Mouse (Mus musculus): ENCODE measurements at regions not wholly inside any gene's neighbourhood (a gene's known extent, or its start where the extent isn't known, plus 50 kb on each side); places are given as distances from the start of the nearest gene placed in this dataset.

GRCm38 (mm10) chr9:111869801-111870382 lies 179.7 kb upstream of the Stac start:
- no peak for ATAC-seq (ENCODE audit: insufficient number of reproducible peaks, low FRiP score, low TSS enrichment, low read depth)
- no peak for DNase-seq (ENCODE audit: low spot score)
- Histone ChIP-seq H3K9ac (ENCODE audit: low read length) (no peak overlapping the region), H3K36me3 (ENCODE audit: control insufficient read depth, insufficient read depth, low read length) (no peaks in the 10 kb centered on the region), H3K4me3 (ENCODE audit: low read depth, low read length) (no peak overlapping the region), H3K4me2 (ENCODE audit: low read depth, severe bottlenecking) (no peak overlapping the region), H3K27ac (replicated peaks; ENCODE audit: low read depth, low read length) (no peak overlapping the region), H3K9me3 (ENCODE audit: control insufficient read depth, low read length) (no peaks in the 10 kb centered on the region), H3K27me3 (ENCODE audit: control insufficient read depth, insufficient read depth, low read length) (no peaks in the 10 kb centered on the region), H3K4me1 (ENCODE audit: control insufficient read depth, insufficient read depth, low read length) (no peaks in the 10 kb centered on the region)
- 82% methylated on average over 4 of the region's 4 CpGs for WGBS

- no peaks in the 10 kb centered on the region for H3K9me3 ChIP-seq (ENCODE audit: control insufficient read depth, low read length)
- ATAC-seq (ENCODE audit: insufficient number of reproducible peaks, low FRiP score, low TSS enrichment, low read depth) (no peak), DNase-seq (ENCODE audit: low spot score) (no peak)
- WGBS = 55% methylated on average over 2 of the region's 2 CpGs
- H3K27me3 ChIP-seq (ENCODE audit: control insufficient read depth, insufficient read depth, low read length) = no peaks in the 10 kb centered on the region
- no peak overlapping the region for H3K27ac ChIP-seq (replicated peaks; ENCODE audit: low read depth, low read length)
- H3K36me3 ChIP-seq (ENCODE audit: control insufficient read depth, insufficient read depth, low read length) = no peaks in the 10 kb centered on the region
- no peak overlapping the region for H3K4me3 ChIP-seq (ENCODE audit: low read depth, low read length)
- H3K9ac ChIP-seq (ENCODE audit: low read length) = no peak overlapping the region
- H3K4me2 ChIP-seq (ENCODE audit: low read depth, severe bottlenecking) = no peak overlapping the region
- H3K4me1 ChIP-seq (ENCODE audit: control insufficient read depth, insufficient read depth, low read length) = no peaks in the 10 kb centered on the region
These were observed 167.9 kb upstream of the Stac start for GRCm38 (mm10) chr9:111858051-111858450.

DNA sequence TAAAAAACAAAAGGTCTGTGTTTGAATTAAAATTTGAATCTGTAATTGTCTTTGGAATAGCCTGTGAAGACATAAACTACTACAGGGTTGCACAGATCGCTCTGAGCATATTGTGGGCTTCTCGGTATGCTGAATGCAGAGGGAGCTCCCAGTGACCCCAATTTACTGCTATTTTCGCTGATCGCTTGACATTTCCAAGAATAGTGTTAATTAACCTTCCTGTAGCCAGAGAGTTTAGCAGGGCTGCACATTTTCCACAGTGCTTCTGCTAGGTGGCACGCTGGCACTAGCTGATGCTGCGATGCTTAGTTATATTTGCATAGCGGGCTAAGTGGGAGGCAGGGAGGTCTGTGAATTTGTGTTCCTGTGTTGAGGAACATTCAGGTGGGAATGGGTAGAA lies 164.8 kb upstream of the Stac start:
- DNase-seq (ENCODE audit: low spot score) = no peak
- H3K4me2 ChIP-seq (ENCODE audit: low read depth, severe bottlenecking) = no peak overlapping the region
- no peak for ATAC-seq (ENCODE audit: insufficient number of reproducible peaks, low FRiP score, low TSS enrichment, low read depth)

GRCm38 (mm10) chr9:111846366-111846765 lies 156.2 kb upstream of the Stac start:
- no peaks in the 10 kb centered on the region for H3K9me3 ChIP-seq (ENCODE audit: control insufficient read depth, low read length)
- H3K9ac ChIP-seq (ENCODE audit: low read length) = no peak overlapping the region
- no peaks in the 10 kb centered on the region for H3K4me1 ChIP-seq (ENCODE audit: control insufficient read depth, insufficient read depth, low read length)
- H3K27ac ChIP-seq (replicated peaks; ENCODE audit: low read depth, low read length) = no peak overlapping the region
- no peak for DNase-seq (ENCODE audit: low spot score)
- no peak overlapping the region for H3K4me2 ChIP-seq (ENCODE audit: low read depth, severe bottlenecking)
- ATAC-seq (ENCODE audit: insufficient number of reproducible peaks, low FRiP score, low TSS enrichment, low read depth) = no peak
- no peak overlapping the region for H3K4me3 ChIP-seq (ENCODE audit: low read depth, low read length)
- H3K27me3 ChIP-seq (ENCODE audit: control insufficient read depth, insufficient read depth, low read length) = no peaks in the 10 kb centered on the region
- 94% methylated on average over 10 of the region's 10 CpGs for WGBS
- no peaks in the 10 kb centered on the region for H3K36me3 ChIP-seq (ENCODE audit: control insufficient read depth, insufficient read depth, low read length)

More for the DNA sequence above, 164.8 kb upstream of the Stac start:
- no peaks in the 10 kb centered on the region for H3K4me1 ChIP-seq (ENCODE audit: control insufficient read depth, insufficient read depth, low read length)
- H3K9me3 ChIP-seq (ENCODE audit: control insufficient read depth, low read length) = no peaks in the 10 kb centered on the region
- no peak overlapping the region for H3K27ac ChIP-seq (replicated peaks; ENCODE audit: low read depth, low read length)
- H3K9ac ChIP-seq (ENCODE audit: low read length) = no peak overlapping the region
- H3K36me3 ChIP-seq (ENCODE audit: control insufficient read depth, insufficient read depth, low read length) = no peaks in the 10 kb centered on the region
- H3K4me3 ChIP-seq (ENCODE audit: low read depth, low read length) = no peak overlapping the region
- no peaks in the 10 kb centered on the region for H3K27me3 ChIP-seq (ENCODE audit: control insufficient read depth, insufficient read depth, low read length)
- 87% methylated on average over 7 of the region's 7 CpGs for WGBS

DNA sequence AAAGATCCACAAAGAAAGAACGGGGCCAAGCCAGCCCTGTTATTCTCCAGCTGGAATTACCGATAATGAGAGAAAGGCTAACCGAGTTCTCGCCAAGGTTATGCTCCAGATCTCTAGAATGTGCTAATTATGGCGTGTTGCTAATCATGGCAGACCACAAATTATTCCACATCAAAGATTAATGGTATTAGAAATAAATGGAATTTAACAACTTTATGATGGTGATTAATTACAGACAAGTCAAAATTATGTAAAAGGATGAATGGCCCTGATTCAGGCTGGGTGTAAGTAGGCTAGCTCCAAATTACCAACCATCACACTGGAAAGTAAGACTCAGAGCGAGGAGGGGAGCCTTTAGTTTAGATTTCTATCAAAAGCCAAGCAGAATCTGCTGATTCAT lies 151.0 kb upstream of the Stac start:
- H3K9me3 ChIP-seq (ENCODE audit: control insufficient read depth, low read length) = no peaks in the 10 kb centered on the region
- no peak for ATAC-seq (ENCODE audit: insufficient number of reproducible peaks, low FRiP score, low TSS enrichment, low read depth)
- 83% methylated on average over 6 of the region's 6 CpGs for WGBS
- H3K27ac ChIP-seq (replicated peaks; ENCODE audit: low read depth, low read length) = no peak overlapping the region
- H3K36me3 ChIP-seq (ENCODE audit: control insufficient read depth, insufficient read depth, low read length) = no peaks in the 10 kb centered on the region
- H3K9ac ChIP-seq (ENCODE audit: low read length) = no peak overlapping the region
- no peaks in the 10 kb centered on the region for H3K4me1 ChIP-seq (ENCODE audit: control insufficient read depth, insufficient read depth, low read length)
- H3K27me3 ChIP-seq (ENCODE audit: control insufficient read depth, insufficient read depth, low read length) = no peaks in the 10 kb centered on the region
- no peak for DNase-seq (ENCODE audit: low spot score)
- H3K4me3 ChIP-seq (ENCODE audit: low read depth, low read length) = no peak overlapping the region
- no peak overlapping the region for H3K4me2 ChIP-seq (ENCODE audit: low read depth, severe bottlenecking)

GRCm38 (mm10) chr9:111838069-111838820 lies 148.1 kb upstream of the Stac start:
- no peak for ATAC-seq (ENCODE audit: insufficient number of reproducible peaks, low FRiP score, low TSS enrichment, low read depth)
- no peaks in the 10 kb centered on the region for H3K36me3 ChIP-seq (ENCODE audit: control insufficient read depth, insufficient read depth, low read length)
- no peaks in the 10 kb centered on the region for H3K9me3 ChIP-seq (ENCODE audit: control insufficient read depth, low read length)
- 66% methylated on average over 7 of the region's 7 CpGs for WGBS
- H3K27me3 ChIP-seq (ENCODE audit: control insufficient read depth, insufficient read depth, low read length) = no peaks in the 10 kb centered on the region
- DNase-seq (ENCODE audit: low spot score) = no peak
- H3K9ac ChIP-seq (ENCODE audit: low read length) = no peak overlapping the region
- H3K4me1 ChIP-seq (ENCODE audit: control insufficient read depth, insufficient read depth, low read length) = no peaks in the 10 kb centered on the region
- no peak overlapping the region for H3K27ac ChIP-seq (replicated peaks; ENCODE audit: low read depth, low read length)
- H3K4me2 ChIP-seq (ENCODE audit: low read depth, severe bottlenecking) = no peak overlapping the region
- H3K4me3 ChIP-seq (ENCODE audit: low read depth, low read length) = no peak overlapping the region

DNA sequence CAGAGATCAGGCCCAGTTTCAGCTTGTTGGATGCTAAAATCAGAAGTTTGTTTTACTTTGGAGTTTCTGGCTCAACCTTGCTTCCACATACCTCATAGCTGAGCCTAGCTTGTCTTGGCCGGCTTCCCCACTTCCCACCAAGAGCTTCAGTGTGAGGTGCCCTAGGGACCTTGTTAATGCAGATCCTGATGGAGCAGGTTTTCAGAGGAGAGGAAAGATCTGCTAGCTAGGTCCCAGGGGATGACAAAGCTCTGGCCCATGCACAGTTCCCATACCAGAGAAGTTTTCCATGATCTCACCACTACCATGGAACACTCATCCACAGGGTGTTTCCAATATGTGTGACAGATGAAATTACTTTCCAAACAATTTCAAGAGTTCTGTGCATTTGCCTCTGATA lies 131.9 kb upstream of the Stac start:
- no peak overlapping the region for H3K27ac ChIP-seq (replicated peaks; ENCODE audit: low read depth, low read length)
- no peak overlapping the region for H3K9ac ChIP-seq (ENCODE audit: low read length)
- no peak overlapping the region for H3K4me3 ChIP-seq (ENCODE audit: low read depth, low read length)
- no peaks in the 10 kb centered on the region for H3K9me3 ChIP-seq (ENCODE audit: control insufficient read depth, low read length)
- H3K27me3 ChIP-seq (ENCODE audit: control insufficient read depth, insufficient read depth, low read length) = no peaks in the 10 kb centered on the region
- H3K36me3 ChIP-seq (ENCODE audit: control insufficient read depth, insufficient read depth, low read length) = no peaks in the 10 kb centered on the region
- DNase-seq (ENCODE audit: low spot score) = no peak
- H3K4me1 ChIP-seq (ENCODE audit: control insufficient read depth, insufficient read depth, low read length) = no peaks in the 10 kb centered on the region
- no peak overlapping the region for H3K4me2 ChIP-seq (ENCODE audit: low read depth, severe bottlenecking)
- 88% methylated on average over 1 of the region's 1 CpGs for WGBS
- no peak for ATAC-seq (ENCODE audit: insufficient number of reproducible peaks, low FRiP score, low TSS enrichment, low read depth)

- Histone ChIP-seq H3K27me3 (ENCODE audit: control insufficient read depth, insufficient read depth, low read length) (no peaks in the 10 kb centered on the region), H3K9me3 (ENCODE audit: control insufficient read depth, low read length) (no peaks in the 10 kb centered on the region), H3K4me1 (ENCODE audit: control insufficient read depth, insufficient read depth, low read length) (no peaks in the 10 kb centered on the region), H3K27ac (replicated peaks; ENCODE audit: low read depth, low read length) (no peak overlapping the region), H3K36me3 (ENCODE audit: control insufficient read depth, insufficient read depth, low read length) (no peaks in the 10 kb centered on the region), H3K4me2 (ENCODE audit: low read depth, severe bottlenecking) (no peak overlapping the region), H3K9ac (ENCODE audit: low read length) (no peak overlapping the region), H3K4me3 (ENCODE audit: low read depth, low read length) (no peak overlapping the region)
- DNase-seq (ENCODE audit: low spot score) (no peak), ATAC-seq (ENCODE audit: insufficient number of reproducible peaks, low FRiP score, low TSS enrichment, low read depth) (no peak)
- 79% methylated on average over 4 of the region's 4 CpGs for WGBS
These were observed 127.3 kb upstream of the Stac start for GRCm38 (mm10) chr9:111817461-111817860.

DNA sequence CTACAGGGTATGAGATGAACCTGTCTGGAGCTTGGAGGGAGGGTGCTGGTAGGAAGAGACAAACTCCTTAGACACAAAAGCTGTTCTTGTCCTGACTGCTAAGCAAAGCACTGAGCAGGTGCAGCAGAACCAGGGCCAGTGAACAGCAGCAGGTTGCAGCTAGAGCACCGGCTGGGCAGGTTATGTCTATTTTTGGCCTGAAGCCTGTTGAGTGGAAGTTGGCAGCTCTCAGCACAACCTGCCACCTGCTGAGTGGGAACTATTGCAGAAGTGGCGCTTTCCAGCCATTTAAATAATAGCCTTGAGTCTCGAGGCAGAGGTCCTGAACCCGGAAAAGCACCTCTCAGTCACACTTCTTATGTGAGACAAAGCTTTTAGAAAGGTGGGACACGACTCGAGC lies 114.8 kb upstream of the Stac start:
- H3K27ac ChIP-seq (replicated peaks; ENCODE audit: low read depth, low read length) = no peak overlapping the region
- H3K36me3 ChIP-seq (ENCODE audit: control insufficient read depth, insufficient read depth, low read length) = no peaks in the 10 kb centered on the region
- DNase-seq (ENCODE audit: low spot score) (no peak), ATAC-seq (ENCODE audit: insufficient number of reproducible peaks, low FRiP score, low TSS enrichment, low read depth) (no peak)
- H3K9me3 ChIP-seq (ENCODE audit: control insufficient read depth, low read length) = no peaks in the 10 kb centered on the region
- H3K4me3 ChIP-seq (ENCODE audit: low read depth, low read length) = no peak overlapping the region
- no peak overlapping the region for H3K4me2 ChIP-seq (ENCODE audit: low read depth, severe bottlenecking)
- 82% methylated on average over 6 of the region's 6 CpGs for WGBS
- no peaks in the 10 kb centered on the region for H3K27me3 ChIP-seq (ENCODE audit: control insufficient read depth, insufficient read depth, low read length)
- no peaks in the 10 kb centered on the region for H3K4me1 ChIP-seq (ENCODE audit: control insufficient read depth, insufficient read depth, low read length)
- H3K9ac ChIP-seq (ENCODE audit: low read length) = no peak overlapping the region
